Mouse (Mus musculus) urinary bladder, adult 2 months (tissue): ENCODE data around the gene Magi1. TPM values are rescaled to one million over a fixed set of nuclear protein-coding genes. Genes with fewer than 3 reads are reported as not detected.

ENCODE experiments used
- DNase-seq: peaks from one replicate; pipeline ENCODE4 v3.0.0; 2022; ENCODE audit warnings: low spot score
- polyA plus RNA-seq: library from polyadenylated mRNA; depleted of rRNA; stranded (reverse); fragments of >200 nt; gene quantifications from 2 replicates; pipeline ENCODE4 v1.2.3, GENCODE M21; 2012

Magi1 gene
- polyA plus RNA-seq, 1 experiment: 9.6 TPM

GRCm38 (mm10) chr6:94203642-94204145 is 80.0 kb downstream of the Magi1 start:
- DNase-seq: no peak

GRCm38 (mm10) chr6:94201940-94202339 is 81.8 kb downstream of the Magi1 start:
- DNase-seq: no peak

DNA sequence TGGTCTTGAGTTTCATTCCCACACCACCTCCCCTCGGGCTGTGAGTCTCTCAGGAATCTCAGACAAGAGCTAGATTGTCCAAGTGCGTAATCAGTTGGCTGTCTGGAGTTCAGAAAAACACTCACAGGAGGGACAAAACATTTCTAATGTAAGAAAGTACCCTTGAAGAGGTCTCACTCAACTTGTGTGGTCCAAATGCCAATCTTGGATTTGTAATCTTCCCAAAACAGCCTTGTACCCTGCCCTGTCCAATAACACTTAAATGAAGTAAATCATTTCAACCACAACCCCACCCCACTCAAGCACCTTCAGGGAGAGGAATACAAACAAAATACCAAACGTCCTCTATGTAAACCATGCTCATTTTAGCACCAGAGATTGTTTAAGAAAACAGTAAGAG is 82.8 kb downstream of the Magi1 start:
- DNase-seq: no peak

- no peak for DNase-seq
Observed at GRCm38 (mm10) chr6:94199696-94200095, 84.0 kb downstream of the Magi1 start.

DNA sequence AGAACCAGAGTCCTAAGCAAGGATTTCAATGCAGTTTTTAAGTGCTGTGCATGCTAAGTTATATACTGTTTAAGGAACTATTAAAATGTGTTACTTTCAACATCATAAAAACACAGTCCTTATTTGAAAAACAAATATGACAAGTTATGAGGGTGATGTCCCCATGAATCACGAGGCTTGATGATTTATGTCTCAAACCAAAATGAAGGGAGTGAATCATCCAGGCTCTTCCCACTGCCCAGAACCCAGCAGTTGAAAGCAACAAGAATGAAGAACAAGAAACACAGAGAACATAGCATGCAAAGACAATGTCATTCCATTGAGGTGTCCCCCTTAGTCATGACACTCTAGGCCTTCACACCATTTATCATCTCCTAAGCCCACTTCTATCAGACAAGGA is 85.9 kb downstream of the Magi1 start:
- no peak for DNase-seq

- DNase-seq: no peak
Observed at GRCm38 (mm10) chr6:94195303-94195911, 88.3 kb downstream of the Magi1 start.

DNA sequence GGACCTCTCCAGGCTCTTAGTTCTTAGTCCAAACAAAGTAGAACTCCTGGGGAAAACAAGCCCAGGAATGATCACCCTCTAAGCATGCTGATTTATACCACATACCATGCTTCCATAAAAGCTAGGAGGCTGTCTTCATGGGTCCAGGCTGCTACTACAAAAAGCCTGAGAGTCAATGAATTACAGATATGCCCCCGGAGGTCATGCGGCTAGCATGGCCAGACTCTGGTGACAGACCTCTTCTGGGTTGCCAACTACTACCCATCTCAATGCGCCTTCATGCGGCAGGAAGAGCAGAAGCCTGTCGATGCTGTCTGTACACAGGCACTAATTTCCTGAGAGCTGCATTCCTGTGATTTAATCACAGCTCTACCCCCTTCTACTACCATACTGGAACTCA is 92.9 kb downstream of the Magi1 start:
- DNase-seq: no peak

DNA sequence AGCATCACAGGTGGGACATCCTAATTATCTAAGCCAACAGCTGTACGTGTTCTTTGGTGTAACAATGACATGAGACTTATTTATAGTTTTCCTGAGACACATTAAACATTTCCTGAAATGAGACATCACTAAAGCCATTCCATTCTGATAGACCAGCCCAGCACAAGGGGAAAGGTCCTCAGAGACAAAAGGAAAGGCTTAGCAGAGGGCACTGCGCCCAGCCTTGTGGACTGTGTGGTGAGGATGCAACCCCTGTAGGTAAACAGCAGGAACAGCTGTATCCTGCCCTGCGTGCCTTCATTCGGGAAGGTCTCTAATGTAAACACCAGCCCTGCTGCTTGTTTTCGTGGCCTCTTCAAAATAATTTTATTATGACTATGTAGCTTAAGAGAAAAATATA is 94.3 kb downstream of the Magi1 start:
- no peak for DNase-seq

DNA sequence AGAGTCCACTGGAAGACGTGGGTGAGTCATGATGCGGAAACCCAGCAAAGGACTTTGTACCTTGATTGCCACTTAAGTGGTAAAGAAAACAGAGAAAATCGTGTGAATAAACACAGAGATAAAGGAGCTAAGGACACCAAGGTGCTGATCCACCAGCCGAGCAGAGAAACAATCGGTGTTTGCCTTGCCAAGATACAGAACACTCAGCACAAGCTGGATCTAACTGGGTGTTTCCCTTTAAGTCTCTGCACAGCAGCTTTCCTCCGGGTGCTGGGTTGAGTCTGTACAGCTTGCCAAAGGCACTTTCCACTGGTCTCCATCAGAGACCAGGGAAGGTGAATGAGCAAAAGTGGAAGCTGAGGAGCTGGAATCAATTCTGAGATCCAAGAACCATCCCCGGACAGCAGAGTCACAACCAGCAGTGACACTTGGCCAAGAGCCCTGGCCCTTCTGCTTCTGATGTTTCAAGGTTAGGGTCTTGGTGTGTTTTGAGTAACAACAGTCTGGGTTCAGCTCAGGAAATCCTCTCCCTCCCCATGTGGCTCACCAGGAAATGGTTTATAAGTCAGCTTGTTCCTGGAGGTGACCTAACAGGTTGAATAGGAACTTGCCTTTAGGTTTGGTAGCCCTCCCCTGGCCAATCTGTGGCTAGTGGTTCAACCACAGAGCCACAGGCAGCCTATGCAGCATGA is 96.9 kb downstream of the Magi1 start:
- no peak for DNase-seq

GRCm38 (mm10) chr6:94184268-94184667 is 99.4 kb downstream of the Magi1 start:
- no peak for DNase-seq

DNA sequence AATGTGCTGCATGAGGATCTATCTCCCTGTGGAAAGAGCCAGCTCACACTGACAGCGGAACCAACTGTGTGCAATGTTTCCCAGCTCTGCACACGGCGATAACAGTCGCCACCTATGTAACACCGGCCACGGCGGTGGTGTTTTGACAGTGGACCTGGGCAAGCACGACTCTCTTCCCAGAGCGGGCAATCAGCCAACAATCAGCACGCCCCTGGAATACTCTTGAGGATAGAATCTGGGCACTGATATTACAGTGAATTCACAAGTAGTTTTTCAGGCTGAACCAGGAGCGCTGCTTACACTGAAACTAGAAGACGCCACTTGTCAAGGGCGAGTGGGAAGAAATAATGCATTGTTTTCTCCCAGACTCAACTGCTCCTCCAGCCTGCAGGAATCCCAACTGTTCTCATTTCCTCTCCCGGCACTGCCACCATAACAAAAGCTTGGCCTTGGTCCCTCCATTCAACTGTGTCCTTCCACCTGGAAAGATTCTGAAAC is 100.3 kb downstream of the Magi1 start:
- no peak for DNase-seq

DNA sequence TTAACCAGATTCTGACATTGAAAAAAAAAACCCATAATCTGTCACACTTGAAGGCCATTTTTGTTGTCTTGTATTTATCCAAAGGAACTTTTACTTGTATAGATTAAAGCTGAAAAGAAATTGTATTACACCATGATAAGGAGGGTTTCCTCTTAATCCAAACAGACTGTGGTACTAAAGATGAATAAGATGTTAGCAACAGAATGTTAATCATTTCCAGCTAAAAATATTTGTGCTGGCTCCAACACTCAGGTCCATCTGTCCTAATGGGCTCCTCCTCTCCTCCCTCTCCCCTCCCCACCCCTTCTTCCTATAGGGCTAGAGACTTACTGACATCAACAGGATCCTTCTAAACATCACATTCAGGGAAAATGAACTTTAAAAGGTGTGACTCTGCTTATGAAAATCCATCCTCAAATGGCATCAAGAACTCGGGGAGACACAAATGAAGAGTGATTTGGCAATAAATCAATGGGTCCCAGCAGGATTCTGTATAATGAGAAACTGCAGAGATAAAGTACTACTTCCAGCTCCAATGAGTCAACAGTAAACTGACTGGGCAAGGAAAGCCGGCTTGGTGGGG is 102.0 kb downstream of the Magi1 start:
- DNase-seq: no peak

DNA sequence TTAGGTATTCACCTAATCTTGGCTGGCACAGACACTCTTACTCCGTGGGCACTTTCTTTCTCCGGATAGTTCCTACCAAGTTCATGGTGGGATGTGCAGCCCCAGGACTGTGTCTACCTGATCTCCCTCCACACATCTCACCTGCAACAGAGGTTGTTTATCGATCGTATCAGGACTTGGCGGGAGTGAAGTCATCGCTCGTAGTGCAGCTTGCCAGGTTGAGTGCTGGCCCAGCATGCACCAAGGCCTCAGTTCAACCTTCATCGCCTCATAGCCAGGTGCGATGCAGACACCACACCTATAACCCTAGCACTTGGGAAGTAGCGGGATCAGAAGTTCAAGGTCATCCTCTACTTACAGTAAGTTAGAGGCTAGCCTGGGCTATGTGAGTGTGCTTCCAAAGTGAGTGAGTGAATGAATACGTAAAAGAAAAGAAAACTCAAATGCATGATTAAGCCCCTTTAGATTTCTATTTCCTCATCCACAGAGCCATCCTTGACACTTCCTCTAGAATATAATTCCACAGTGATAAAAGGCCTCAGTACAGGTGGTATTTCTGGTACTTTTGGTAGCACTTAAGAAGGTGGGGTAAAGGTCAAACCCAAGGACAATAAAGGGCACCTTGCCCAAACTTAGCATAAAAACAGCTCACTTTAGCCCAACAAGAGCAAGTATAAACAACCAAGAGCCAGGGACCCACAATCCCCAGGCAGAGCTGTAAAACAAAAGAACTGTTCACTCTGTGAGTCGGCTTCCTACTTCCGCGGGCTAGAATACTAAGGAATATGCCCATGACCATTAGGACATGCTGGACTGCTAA is 103.2 kb downstream of the Magi1 start:
- DNase-seq: no peak

- DNase-seq: no peak
Observed at GRCm38 (mm10) chr6:94177559-94177958, 106.2 kb downstream of the Magi1 start.

DNA sequence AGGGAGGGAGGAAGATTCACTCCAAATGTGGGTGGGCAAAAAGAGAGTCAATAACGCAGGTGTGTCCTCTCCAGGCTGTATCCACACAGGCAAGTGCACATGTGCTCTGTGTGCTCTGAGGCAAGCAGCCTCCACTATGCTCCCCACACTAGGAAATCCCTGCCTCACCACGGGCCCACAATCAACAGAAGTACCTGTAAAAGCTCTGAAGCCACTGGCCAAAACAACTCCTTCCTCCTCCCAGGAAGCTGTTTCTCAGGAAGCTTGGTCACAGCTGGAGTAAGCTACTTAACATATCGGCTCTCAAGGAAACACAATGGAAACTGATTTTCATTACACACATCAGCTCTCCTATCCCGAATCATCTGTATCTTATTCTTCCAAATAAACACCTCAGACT is 107.0 kb downstream of the Magi1 start:
- DNase-seq: no peak

GRCm38 (mm10) chr6:94171250-94171649 is 112.5 kb downstream of the Magi1 start:
- DNase-seq: no peak

DNA sequence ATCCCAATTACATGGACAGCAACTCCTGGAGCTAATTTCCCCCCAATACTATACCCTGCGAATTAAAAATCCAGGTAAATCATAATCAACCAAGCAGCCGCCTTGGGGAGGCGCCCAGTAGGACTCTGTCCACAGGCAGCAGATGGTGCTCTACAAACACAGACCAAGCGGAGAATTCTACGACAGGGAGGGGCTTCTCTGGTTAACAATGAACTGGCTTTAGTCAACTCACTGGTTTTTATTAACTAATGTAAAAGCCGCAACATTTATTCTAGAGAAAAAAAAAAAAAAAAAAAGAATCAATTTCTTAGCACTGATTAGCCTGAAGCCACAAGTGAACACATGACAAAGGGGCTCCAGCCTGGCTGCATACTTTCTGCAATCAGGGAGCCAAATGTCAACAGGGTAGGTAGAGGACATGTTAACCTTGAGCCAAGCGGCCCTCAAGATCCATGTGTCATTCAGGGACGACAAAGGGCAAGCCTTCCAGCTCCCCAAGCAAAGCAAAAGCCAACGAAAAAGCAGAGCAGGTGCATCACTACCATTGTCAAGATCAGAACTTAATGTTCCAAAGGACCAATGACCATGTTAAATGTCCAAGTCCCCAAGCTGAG is 114.0 kb downstream of the Magi1 start:
- DNase-seq: no peak

- DNase-seq: no peak
Observed at GRCm38 (mm10) chr6:94165951-94166350, 117.8 kb downstream of the Magi1 start.

- DNase-seq: no peak
Observed at GRCm38 (mm10) chr6:94164753-94165536, 118.8 kb downstream of the Magi1 start.

- DNase-seq: no peak
Observed at GRCm38 (mm10) chr6:94163325-94163995, 120.3 kb downstream of the Magi1 start.
